Mouse (Mus musculus): ENCODE measurements around the gene Parp9.
"Not testable (repeated sequence)": the region's sequence is repeated elsewhere in the genome, so short reads cannot be mapped to it uniquely, and the experiment has no call there.

The Parp9 gene

DNA sequence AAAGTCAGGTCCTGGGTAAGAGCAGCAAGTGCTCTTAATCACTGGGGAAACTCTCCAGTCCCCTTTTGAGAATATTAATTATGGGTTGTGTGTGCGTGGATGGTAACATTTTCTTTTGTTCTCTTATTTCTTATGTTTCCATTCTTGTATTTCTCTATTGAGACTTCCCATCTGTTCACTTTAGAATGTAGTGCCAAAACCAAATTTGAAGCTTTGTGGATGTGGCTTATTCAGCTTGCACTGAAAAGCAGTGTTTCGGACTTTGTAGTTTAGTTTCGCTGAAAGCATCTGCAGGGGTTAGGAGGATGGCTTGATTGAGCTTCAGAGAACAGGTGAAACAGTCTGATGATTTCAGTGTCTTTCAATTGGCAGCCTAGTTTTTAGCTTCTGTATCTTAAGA is 55.0 kb downstream of the Parp9 start:
- peak; percentile 40 for DNase-seq (ENCODE audit: low read depth, low spot score)

DNA sequence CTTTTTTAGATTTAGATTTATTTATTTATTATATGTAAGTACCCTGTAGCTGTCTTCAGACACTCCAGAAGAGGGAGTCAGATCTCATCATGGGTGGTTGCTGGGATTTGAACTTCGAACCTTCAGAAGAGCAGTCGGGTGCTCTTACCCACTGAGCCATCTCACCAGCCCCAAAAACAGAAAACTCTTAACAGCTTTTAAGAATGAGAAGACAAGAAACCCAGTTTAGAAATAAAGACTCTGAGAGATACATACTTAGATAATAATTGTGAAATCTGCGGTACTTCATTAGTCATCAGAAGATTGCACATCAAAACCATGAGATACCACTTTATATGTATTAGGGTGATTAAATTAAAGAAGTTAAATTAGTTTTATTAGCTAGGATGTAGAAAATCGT is 60.6 kb downstream of the Parp9 start:
- DNase-seq (ENCODE audit: low read depth, low spot score): not testable (repeated sequence)

DNA sequence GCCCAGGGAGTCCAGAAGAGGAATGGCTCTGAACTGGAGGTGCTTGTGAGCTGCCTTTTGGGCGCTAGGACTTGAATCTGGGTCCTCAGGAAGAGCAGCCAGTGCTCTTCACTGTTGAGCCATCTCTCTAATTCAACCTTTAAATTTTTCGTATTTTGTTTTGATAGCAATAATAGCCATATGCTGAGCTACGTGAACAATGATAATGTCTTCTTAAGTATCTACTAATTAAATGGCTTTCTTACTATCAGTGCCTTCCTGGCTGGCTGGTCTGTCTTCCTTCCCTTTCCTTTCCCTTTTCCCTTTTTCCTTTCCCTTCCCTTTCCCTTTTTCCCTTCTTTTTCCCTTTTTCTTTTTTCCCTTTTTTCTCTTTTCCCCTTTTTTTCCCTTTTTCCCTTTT is 70.1 kb downstream of the Parp9 start:
- no peak for DNase-seq (ENCODE audit: low read depth, low spot score)

DNA sequence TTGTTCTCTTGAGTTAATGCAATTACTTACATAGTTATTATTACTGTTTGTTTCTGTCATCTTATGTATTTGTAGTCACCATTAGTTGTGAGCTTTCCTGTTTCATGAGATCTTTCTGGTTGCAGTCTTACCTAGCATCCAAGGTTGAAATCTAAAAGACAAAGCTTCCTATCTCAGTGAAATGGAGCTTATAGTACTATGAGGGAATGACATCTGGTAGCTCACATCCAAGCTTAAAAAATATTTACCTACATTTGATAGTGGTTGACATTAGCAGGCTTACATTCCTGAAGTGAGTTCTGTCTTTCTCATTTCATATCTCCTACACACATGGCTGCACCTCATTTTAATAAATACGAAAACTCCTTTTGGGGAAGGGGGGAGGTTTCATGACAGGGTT is 78.1 kb downstream of the Parp9 start:
- no peak for DNase-seq (ENCODE audit: low read depth, low spot score)
